Mouse (Mus musculus) c-Kit-positive CD71-positive TER-119-negative erythroid progenitor cells, embryonic 14.5 days (primary cell): ENCODE measurements at regions not wholly inside any gene's neighbourhood (a gene's known extent, or its start where the extent isn't known, plus 50 kb on each side); places are given as distances from the start of the nearest gene placed in this dataset.

Experiments used
- DNase-seq: peaks from one replicate; pipeline ENCODE4 v3.0.0-alpha.2; 2013; ENCODE audit warnings: low read depth

DNA sequence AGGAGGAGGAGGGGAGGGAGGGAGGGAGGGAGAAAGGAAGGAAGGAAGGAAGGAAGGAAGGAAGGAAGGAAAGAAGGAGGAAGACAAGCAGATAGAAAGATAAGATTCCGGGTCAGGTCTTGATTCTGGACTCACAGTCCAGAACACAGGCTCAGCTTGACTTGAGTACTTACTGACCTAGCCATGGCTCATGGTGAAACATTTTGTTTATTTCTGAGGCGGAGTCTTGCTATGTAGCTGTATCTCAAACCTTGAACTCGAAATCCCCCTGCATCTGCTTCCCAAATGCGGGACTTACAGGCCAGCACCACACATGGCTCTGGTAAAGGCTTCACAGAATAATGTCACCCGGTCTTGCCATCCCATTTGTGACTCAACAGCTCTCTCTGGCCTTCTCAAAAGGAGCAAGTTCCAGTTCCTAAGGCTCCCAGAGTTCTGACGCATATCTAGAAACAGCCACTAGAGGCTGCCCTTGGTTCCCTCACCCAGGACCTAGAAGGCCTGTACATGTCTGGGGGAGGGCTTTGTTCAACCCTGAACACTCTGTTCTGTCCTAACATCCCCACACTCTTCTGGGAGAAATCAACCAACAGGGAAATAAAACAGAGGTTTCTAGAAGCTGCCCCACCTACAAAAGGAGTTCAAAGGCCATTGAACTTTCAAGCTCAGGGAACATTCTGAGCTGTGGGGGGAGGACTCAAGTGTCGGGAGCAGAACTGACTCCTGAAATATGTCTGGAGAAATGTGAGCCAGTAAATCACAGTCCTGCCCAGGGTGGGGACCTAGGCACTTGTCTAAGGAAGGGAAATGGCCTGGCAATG is 56.2 kb upstream of the Akap13 start:
- DNase-seq = peak; percentile 1

DNA sequence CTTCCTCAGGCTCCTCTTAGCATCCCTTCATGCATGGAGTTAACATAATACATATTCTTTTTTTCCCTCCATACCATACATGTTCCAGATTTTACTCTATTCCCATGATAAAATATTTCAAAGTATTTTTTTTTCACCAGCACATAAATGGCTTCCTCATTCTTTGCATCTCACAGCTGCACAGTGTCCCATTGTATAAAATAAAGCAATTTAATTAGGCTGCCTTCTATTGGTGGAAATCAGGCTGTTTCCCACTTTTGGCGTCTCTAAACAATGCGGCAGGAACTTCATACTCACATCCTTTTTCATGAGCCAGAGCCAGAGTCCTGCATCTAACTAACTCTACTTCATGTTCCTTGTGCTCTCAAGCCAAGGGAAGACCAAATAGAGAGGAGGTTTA is 54.9 kb upstream of the Akap13 start:
- no peak for DNase-seq

DNA sequence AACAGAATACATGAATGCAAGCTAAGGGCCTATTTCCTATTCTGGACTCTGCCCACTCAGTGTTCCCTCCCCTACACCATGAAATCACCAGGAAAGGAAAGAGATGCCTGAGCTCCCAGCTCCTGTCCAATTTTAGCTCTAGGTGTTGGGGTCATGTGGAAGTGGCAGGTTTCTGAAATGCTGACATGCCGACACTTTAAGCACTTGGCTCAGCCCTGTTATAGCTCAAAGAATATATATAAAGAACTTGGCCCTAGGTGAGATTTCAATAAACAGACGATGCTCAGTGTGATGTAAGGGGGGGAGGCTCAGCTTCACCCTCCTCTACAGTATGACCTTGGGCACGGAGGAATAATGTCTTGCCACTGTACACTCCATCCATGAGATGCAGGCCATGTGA is 50.4 kb upstream of the Akap13 start:
- no peak for DNase-seq
